10 mouse cellular contexts compared by ENCODE assay signal in genomic region chr10:127609415-127610065, GRCm38 (mm10). TPM values are rescaled to one million over a fixed set of nuclear protein-coding genes. Genes with fewer than 3 reads are reported as not detected.
DNase-seq lines count a peak whose midpoint lies in the region; ATAC-seq lines count a peak whose summit lies in the region.
"Had no signal": no experiment of that assay in that cellular context is flagged by ENCODE, and none has a peak within 500 bp of the region (broad histone marks: within the 10 kb centered on the region; RNA-seq: fewer than 3 reads in every experiment).

No protein-coding gene starts in this region.

- DNase-seq in kidney, postnatal 14 days, result peak; percentile 47
- DNase-seq in kidney, adult 9 months, result no peak
- peak; percentile 56 for DNase-seq in ZHBTc4 (ENCODE audit: low read depth, low spot score)
- peak; percentile 88 for DNase-seq in embryonic facial prominence, embryonic 14.5 days (ENCODE audit: low spot score)
- peak; percentile 27 for DNase-seq in lung, postnatal 14 days
- DNase-seq in thymus, adult 18-20 months, result no peak
- DNase-seq in right cerebral cortex, adult 2 months (ENCODE audit: low spot score in 2 of 2), result no peak
- DNase-seq: cerebellum, postnatal 14 days had no signal

- H3K4me2 ChIP-seq in embryonic facial prominence, embryonic 14.5 days (ENCODE audit: low read depth, low read length), result 0 out of 2 replicates have a peak overlapping the region, but pooled peaks have one; percentile 11
- H3K4me2 ChIP-seq: forebrain, embryonic 12.5 days; hindbrain, embryonic 13.5 days had no signal

- peaks cover 31% of the 10 kb centered on the region for H3K4me1 ChIP-seq in embryonic facial prominence, embryonic 14.5 days (ENCODE audit: control insufficient read depth, insufficient read depth, low read length)

- 18% methylated on average over 9 of the region's 9 CpGs for WGBS in embryonic facial prominence, embryonic 14.5 days

- peaks cover 91% of the 10 kb centered on the region for H3K36me3 ChIP-seq in embryonic facial prominence, embryonic 14.5 days (ENCODE audit: control insufficient read depth, insufficient read depth, low read length)

- no peaks in the 10 kb centered on the region for H3K27me3 ChIP-seq in embryonic facial prominence, embryonic 14.5 days (replicated peaks; ENCODE audit: control insufficient read depth, insufficient read depth, low read length)
- H3K27me3 ChIP-seq: forebrain, embryonic 12.5 days; hindbrain, embryonic 13.5 days had no signal

- H3K9me3 ChIP-seq in embryonic facial prominence, embryonic 14.5 days (ENCODE audit: control insufficient read depth, low read length), result no peaks in the 10 kb centered on the region
- H3K9me3 ChIP-seq: forebrain, embryonic 12.5 days; hindbrain, embryonic 13.5 days had no signal

- H3K27ac ChIP-seq in embryonic facial prominence, embryonic 14.5 days (replicated peaks; ENCODE audit: low read depth, low read length), result peak overlapping the region; percentile 75
- H3K27ac ChIP-seq: forebrain, embryonic 12.5 days; hindbrain, embryonic 13.5 days had no signal

- ATAC-seq in embryonic facial prominence, embryonic 14.5 days (ENCODE audit: low read depth), result peak; percentile 76

- no peak overlapping the region for H3K4me3 ChIP-seq in embryonic facial prominence, embryonic 14.5 days (ENCODE audit: low read depth, low read length)
- H3K4me3 ChIP-seq: forebrain, embryonic 12.5 days; hindbrain, embryonic 13.5 days had no signal

- H3K9ac ChIP-seq in embryonic facial prominence, embryonic 14.5 days (ENCODE audit: low read depth, low read length), result no peak overlapping the region
- H3K9ac ChIP-seq: forebrain, embryonic 12.5 days had no signal

RNA-seq across cellular contexts. Expression of gene Lrp1, which starts 11.4 kb away (rescaled TPM):
- polyA plus RNA-seq in embryonic facial prominence, embryonic 14.5 days (2014; fragmentation: Nextera tagmentation; extraction: Ambion mirVana), result 137 and 145 TPM in 2 replicates

RNA-seq across cellular contexts. Expression of gene Stat6, which starts 33.2 kb away (rescaled TPM):
- polyA plus RNA-seq in embryonic facial prominence, embryonic 14.5 days (2014; fragmentation: Nextera tagmentation; extraction: Ambion mirVana), result 22.9 and 23.1 TPM in 2 replicates

RNA-seq across cellular contexts. Expression of gene Nemp1, which starts 57.2 kb away (rescaled TPM):
- polyA plus RNA-seq in embryonic facial prominence, embryonic 14.5 days (2014; fragmentation: Nextera tagmentation; extraction: Ambion mirVana), result 10.5 and 11.2 TPM in 2 replicates

RNA-seq across cellular contexts. Expression of gene Nab2, which starts 58.8 kb away (rescaled TPM):
- 15.2 and 16.1 TPM in 2 replicates for polyA plus RNA-seq in embryonic facial prominence, embryonic 14.5 days (2014; fragmentation: Nextera tagmentation; extraction: Ambion mirVana)

Comparison
In these comparisons a context has a peak if more than half of its experiments do, and no peak if none do; other contexts are left out.
1. DNase-seq: peak in kidney, postnatal 14 days (single experiment), ZHBTc4 (single experiment), embryonic facial prominence, embryonic 14.5 days (single experiment) and lung, postnatal 14 days (single experiment); none in kidney, adult 9 months (single experiment), thymus, adult 18-20 months (0 of 2) and right cerebral cortex, adult 2 months (0 of 2).